Mouse (Mus musculus) forebrain, embryonic 16.5 days (tissue): ENCODE measurements at regions not wholly inside any gene's neighbourhood (a gene's known extent, or its start where the extent isn't known, plus 50 kb on each side); places are given as distances from the start of the nearest gene placed in this dataset.
A peak's percentile ranks its signal among the peaks of the same experiment; 100 is the strongest.

Experiments used
- ATAC-seq: fragments of 200-750 bp; cut with Nextera tagmentation; 2 replicates; pipeline ENCODE4 v1.8.0; 2017; ENCODE audit warnings: mild to moderate bottlenecking, moderate library complexity
- H3K27ac ChIP-seq: fragments of 300-500 bp; sonication (generic); 2 replicates; pipeline ENCODE4 v1.5.1; 2014; ENCODE audit warnings: low read length, control low read depth
- H3K27me3 ChIP-seq: fragments of 300-500 bp; sonication (generic); replicated peaks from 2 replicates; pipeline ENCODE4 v1.6.1; 2014; ENCODE audit warnings: low read length; ENCODE audit not compliant: control insufficient read depth, insufficient read depth
- H3K36me3 ChIP-seq: fragments of 300-500 bp; sonication (generic); 2 replicates; pipeline ENCODE4 v1.6.1; 2014; ENCODE audit not compliant: control insufficient read depth, insufficient read depth
- H3K4me1 ChIP-seq: fragments of 300-500 bp; sonication (generic); replicated peaks from 2 replicates; pipeline ENCODE4 v1.6.1; 2014; ENCODE audit warnings: low read length; ENCODE audit not compliant: control insufficient read depth, insufficient read depth
- H3K4me2 ChIP-seq: fragments of 300-500 bp; sonication (generic); 2 replicates; pipeline ENCODE4 v1.6.1; 2014; ENCODE audit warnings: mild to moderate bottlenecking, low read length, control low read depth
- H3K4me3 ChIP-seq: fragments of 300-500 bp; sonication (generic); replicated peaks from 2 replicates; pipeline ENCODE4 v1.5.1; 2014; ENCODE audit warnings: mild to moderate bottlenecking, low read length, control low read depth
- H3K9ac ChIP-seq: fragments of 300-500 bp; sonication (generic); replicated peaks from 2 replicates; pipeline ENCODE4 v1.6.1; 2014; ENCODE audit warnings: low read depth, low read length, control low read depth
- H3K9me3 ChIP-seq: fragments of 300-500 bp; sonication (generic); 2 replicates; pipeline ENCODE4 v1.6.1; 2016; ENCODE audit warnings: low read length; ENCODE audit not compliant: control insufficient read depth
- WGBS: fragments of 180-500 bp; shearing (Covaris S2); extraction: QIAGEN DNeasy Blood & Tissue Kit; methylation state at CpG from one replicate; pipeline ENCODE4 v1.1.7; 2014; 5-methylcytosine and 5-hydroxymethylcytosine counted together

GRCm38 (mm10) chr7:111420698-111421097 lies 337.9 kb upstream of the Eif4g2 start:
- ATAC-seq: no peak
- Histone ChIP-seq H3K4me1 (no peaks in the 10 kb centered on the region; the same call in 1 of the 2 replicates), H3K27me3 (no peaks in the 10 kb centered on the region), H3K9ac (no peak overlapping the region), H3K4me2 (no peak overlapping the region), H3K4me3 (no peak overlapping the region), H3K9me3 (no peaks in the 10 kb centered on the region), H3K27ac (no peak overlapping the region), H3K36me3 (no peaks in the 10 kb centered on the region)
- 90% methylated on average over 3 of the region's 3 CpGs for WGBS

GRCm38 (mm10) chr7:111417735-111418134 lies 334.9 kb upstream of the Eif4g2 start:
- ATAC-seq: no peak
- Histone ChIP-seq H3K4me1 (no peaks in the 10 kb centered on the region; the same call in 1 of the 2 replicates), H3K36me3 (no peaks in the 10 kb centered on the region), H3K9ac (no peak overlapping the region), H3K27ac (no peak overlapping the region), H3K9me3 (no peaks in the 10 kb centered on the region), H3K27me3 (no peaks in the 10 kb centered on the region), H3K4me2 (no peak overlapping the region), H3K4me3 (no peak overlapping the region)
- WGBS: 13% methylated on average over 2 of the region's 3 CpGs

GRCm38 (mm10) chr7:111416061-111416460 lies 333.2 kb upstream of the Eif4g2 start:
- H3K27me3 ChIP-seq: no peaks in the 10 kb centered on the region
- H3K36me3 ChIP-seq: no peaks in the 10 kb centered on the region
- no peaks in the 10 kb centered on the region for H3K9me3 ChIP-seq
- H3K27ac ChIP-seq: no peak overlapping the region
- H3K4me1 ChIP-seq: no peaks in the 10 kb centered on the region; the same call in none of the 2 replicates
- ATAC-seq: no peak
- H3K4me3 ChIP-seq: no peak overlapping the region
- H3K9ac ChIP-seq: no peak overlapping the region
- WGBS: 23% methylated on average over 6 of the region's 6 CpGs
- H3K4me2 ChIP-seq: no peak overlapping the region

- H3K9me3 ChIP-seq: no peaks in the 10 kb centered on the region
- H3K4me3 ChIP-seq: no peak overlapping the region
- ATAC-seq: no peak
- H3K4me2 ChIP-seq: no peak overlapping the region
- no peaks in the 10 kb centered on the region for H3K36me3 ChIP-seq
- no peak overlapping the region for H3K27ac ChIP-seq
- WGBS: 88% methylated on average over 4 of the region's 4 CpGs
- H3K9ac ChIP-seq: no peak overlapping the region
- no peaks in the 10 kb centered on the region for H3K27me3 ChIP-seq
- H3K4me1 ChIP-seq: no peaks in the 10 kb centered on the region; the same call in none of the 2 replicates
These were observed 330.9 kb upstream of the Eif4g2 start for GRCm38 (mm10) chr7:111413745-111414144.

- 48% methylated on average over 2 of the region's 2 CpGs for WGBS
- no peak overlapping the region for H3K27ac ChIP-seq
- no peaks in the 10 kb centered on the region for H3K36me3 ChIP-seq
- no peak overlapping the region for H3K4me2 ChIP-seq
- ATAC-seq: peak; percentile 58
- no peaks in the 10 kb centered on the region for H3K27me3 ChIP-seq
- H3K9me3 ChIP-seq: no peaks in the 10 kb centered on the region
- H3K9ac ChIP-seq: no peak overlapping the region
- no peak overlapping the region for H3K4me3 ChIP-seq
- H3K4me1 ChIP-seq: no peaks in the 10 kb centered on the region; the same call in none of the 2 replicates
These were observed 330.1 kb upstream of the Eif4g2 start for GRCm38 (mm10) chr7:111412957-111413356.

GRCm38 (mm10) chr7:111411386-111411960 lies 328.6 kb upstream of the Eif4g2 start:
- H3K4me3 ChIP-seq: no peak overlapping the region
- H3K27ac ChIP-seq: no peak overlapping the region
- no peak overlapping the region for H3K4me2 ChIP-seq
- H3K9me3 ChIP-seq: no peaks in the 10 kb centered on the region
- H3K27me3 ChIP-seq: no peaks in the 10 kb centered on the region
- no peak overlapping the region for H3K9ac ChIP-seq
- ATAC-seq: peak; percentile 28; the same call in 1 of the 2 replicates
- 91% methylated on average over 5 of the region's 5 CpGs for WGBS
- no peaks in the 10 kb centered on the region; the same call in 1 of the 2 replicates for H3K4me1 ChIP-seq
- H3K36me3 ChIP-seq: no peaks in the 10 kb centered on the region

GRCm38 (mm10) chr7:111395972-111396371 lies 313.1 kb upstream of the Eif4g2 start:
- H3K36me3 ChIP-seq: no peaks in the 10 kb centered on the region

GRCm38 (mm10) chr7:111395111-111395510 lies 312.3 kb upstream of the Eif4g2 start:
- Histone ChIP-seq H3K9me3 (no peaks in the 10 kb centered on the region), H3K4me2 (no peak overlapping the region), H3K27ac (no peak overlapping the region), H3K4me3 (no peak overlapping the region), H3K4me1 (peaks cover 5% of the 10 kb centered on the region; the same call in 1 of the 2 replicates), H3K9ac (no peak overlapping the region), H3K36me3 (no peaks in the 10 kb centered on the region), H3K27me3 (no peaks in the 10 kb centered on the region; the same call in 1 of the 2 replicates)
- WGBS: 19% methylated on average over 6 of the region's 6 CpGs
- peak; percentile 75 for ATAC-seq

More at GRCm38 (mm10) chr7:111395972-111396371, 313.1 kb upstream of the Eif4g2 start:
- Histone ChIP-seq H3K4me1 (peaks cover 5% of the 10 kb centered on the region; the same call in 1 of the 2 replicates), H3K9me3 (0 out of 2 replicates have a peak, but pooled peaks cover under 1% of the 10 kb centered on the region), H3K27ac (no peak overlapping the region), H3K9ac (no peak overlapping the region), H3K27me3 (no peaks in the 10 kb centered on the region; the same call in 1 of the 2 replicates), H3K4me2 (no peak overlapping the region), H3K4me3 (no peak overlapping the region)
- WGBS: 88% methylated on average over 2 of the region's 2 CpGs
- no peak for ATAC-seq

- Histone ChIP-seq H3K27ac (no peak overlapping the region; the same call in 1 of the 2 replicates), H3K4me3 (no peak overlapping the region), H3K4me2 (no peak overlapping the region), H3K36me3 (no peaks in the 10 kb centered on the region), H3K9ac (no peak overlapping the region), H3K27me3 (no peaks in the 10 kb centered on the region; the same call in 1 of the 2 replicates), H3K4me1 (peaks cover 5% of the 10 kb centered on the region; the same call in 1 of the 2 replicates), H3K9me3 (no peaks in the 10 kb centered on the region)
- ATAC-seq: no peak
These were observed 311.0 kb upstream of the Eif4g2 start for GRCm38 (mm10) chr7:111393846-111394245.
